Mouse (Mus musculus): ENCODE measurements around the gene Zfp39. TPM values are rescaled to one million over a fixed set of nuclear protein-coding genes. Genes with fewer than 3 reads are reported as not detected.

Zfp39 gene
- polyA plus RNA-seq, 1 experiment from 2014 or later, result 6.2 TPM

- no peak overlapping the region for H3K27ac ChIP-seq (ENCODE audit: low read length)
- H3K36me3 ChIP-seq (ENCODE audit: control insufficient read depth, insufficient read depth, low read length), result no peaks in the 10 kb centered on the region
- H3K9ac ChIP-seq (ENCODE audit: low read length), result no peak overlapping the region
- no peak for ATAC-seq (ENCODE audit: low read depth)
- WGBS, result 70% methylated on average over 5 of the region's 5 CpGs
- no peaks in the 10 kb centered on the region for H3K9me3 ChIP-seq (ENCODE audit: control insufficient read depth, low read length)
- peaks cover 8% of the 10 kb centered on the region for H3K27me3 ChIP-seq (ENCODE audit: control insufficient read depth, insufficient read depth, low read depth, low read length)
- no peak overlapping the region for H3K4me2 ChIP-seq (ENCODE audit: low read depth, low read length)
- H3K4me1 ChIP-seq (replicated peaks; ENCODE audit: control insufficient read depth, insufficient read depth, low read length), result no peaks in the 10 kb centered on the region; the same call in 1 of the 2 replicates
- H3K4me3 ChIP-seq (ENCODE audit: low read length), result no peak overlapping the region
Measured at GRCm38 (mm10) chr11:58944136-58944535, 40.1 kb upstream of the Zfp39 start.

GRCm38 (mm10) chr11:58939088-58939439 lies 35.0 kb upstream of the Zfp39 start:
- 16% methylated on average over 6 of the region's 6 CpGs for whole genome bisulfite sequencing
- Histone ChIP-seq H3K9me3 (ENCODE audit: control insufficient read depth, low read length) (no peaks in the 10 kb centered on the region), H3K4me1 (replicated peaks; ENCODE audit: control insufficient read depth, insufficient read depth, low read length) (peaks cover 10% of the 10 kb centered on the region), H3K36me3 (ENCODE audit: control insufficient read depth, insufficient read depth, low read length) (peaks cover 9% of the 10 kb centered on the region; the same call in 1 of the 2 replicates), H3K27me3 (ENCODE audit: control insufficient read depth, insufficient read depth, low read depth, low read length) (no peaks in the 10 kb centered on the region; the same call in 1 of the 2 replicates), H3K27ac (ENCODE audit: low read length) (peak overlapping the region; percentile 54; the same call in 1 of the 2 replicates), H3K4me3 (ENCODE audit: low read length) (peak overlapping the region; percentile 94), H3K4me2 (ENCODE audit: low read depth, low read length) (peak overlapping the region; percentile 57), H3K9ac (ENCODE audit: low read length) (peak overlapping the region; percentile 94)
- ATAC-seq (ENCODE audit: low read depth), result no peak; the same call in none of the 2 replicates

GRCm38 (mm10) chr11:58938322-58939087 lies 34.5 kb upstream of the Zfp39 start, which contains the start of gene Rnf187:
Rnf187 (minus strand) TSS chr11:58938916.
- ATAC-seq (ENCODE audit: low read depth), result peak; percentile 98
- Histone ChIP-seq H3K4me3 (ENCODE audit: low read length) (peak within 1 kb of the TSS; percentile 94), H3K4me2 (ENCODE audit: low read depth, low read length) (peak within 1 kb of the TSS; percentile 97), H3K4me1 (replicated peaks; ENCODE audit: control insufficient read depth, insufficient read depth, low read length) (peaks cover 10% of the 10 kb centered on the region), H3K27ac (ENCODE audit: low read length) (peak within 1 kb of the TSS; percentile 96), H3K36me3 (ENCODE audit: control insufficient read depth, insufficient read depth, low read length) (peaks cover 15% of the 10 kb centered on the region), H3K9me3 (ENCODE audit: control insufficient read depth, low read length) (no peaks in the 10 kb centered on the region), H3K27me3 (ENCODE audit: control insufficient read depth, insufficient read depth, low read depth, low read length) (no peaks in the 10 kb centered on the region), H3K9ac (ENCODE audit: low read length) (peak within 1 kb of the TSS; percentile 94)
- under 1% methylated on average over 74 of the region's 95 CpGs for WGBS

GRCm38 (mm10) chr11:58937909-58938308 lies 33.9 kb upstream of the Zfp39 start:
- Histone ChIP-seq H3K9me3 (ENCODE audit: control insufficient read depth, low read length) (no peaks in the 10 kb centered on the region), H3K27me3 (ENCODE audit: control insufficient read depth, insufficient read depth, low read depth, low read length) (no peaks in the 10 kb centered on the region), H3K36me3 (ENCODE audit: control insufficient read depth, insufficient read depth, low read length) (peaks cover 20% of the 10 kb centered on the region), H3K9ac (ENCODE audit: low read length) (peak overlapping the region; percentile 94), H3K27ac (ENCODE audit: low read length) (peak overlapping the region; percentile 96), H3K4me3 (ENCODE audit: low read length) (peak overlapping the region; percentile 94), H3K4me1 (replicated peaks; ENCODE audit: control insufficient read depth, insufficient read depth, low read length) (peaks cover 10% of the 10 kb centered on the region), H3K4me2 (ENCODE audit: low read depth, low read length) (peak overlapping the region; percentile 97)
- no peak for ATAC-seq (ENCODE audit: low read depth)
- under 1% methylated on average over 13 of the region's 13 CpGs for WGBS

GRCm38 (mm10) chr11:58931576-58931975 lies 27.6 kb upstream of the Zfp39 start:
- no peaks in the 10 kb centered on the region for H3K27me3 ChIP-seq (ENCODE audit: control insufficient read depth, insufficient read depth, low read depth, low read length)
- ATAC-seq (ENCODE audit: low read depth), result no peak
- H3K36me3 ChIP-seq (ENCODE audit: control insufficient read depth, insufficient read depth, low read length), result peaks cover 32% of the 10 kb centered on the region
- H3K9ac ChIP-seq (ENCODE audit: low read length), result no peak overlapping the region
- 53% methylated on average over 4 of the region's 4 CpGs for WGBS
- no peak overlapping the region for H3K27ac ChIP-seq (ENCODE audit: low read length)
- no peak overlapping the region for H3K4me3 ChIP-seq (ENCODE audit: low read length)
- H3K4me2 ChIP-seq (ENCODE audit: low read depth, low read length), result no peak overlapping the region
- H3K9me3 ChIP-seq (ENCODE audit: control insufficient read depth, low read length), result no peaks in the 10 kb centered on the region
- peaks cover 5% of the 10 kb centered on the region for H3K4me1 ChIP-seq (replicated peaks; ENCODE audit: control insufficient read depth, insufficient read depth, low read length)

GRCm38 (mm10) chr11:58930254-58930653 lies 26.2 kb upstream of the Zfp39 start:
- Histone ChIP-seq H3K36me3 (ENCODE audit: control insufficient read depth, insufficient read depth, low read length) (peaks cover 25% of the 10 kb centered on the region), H3K9me3 (ENCODE audit: control insufficient read depth, low read length) (no peaks in the 10 kb centered on the region), H3K4me2 (ENCODE audit: low read depth, low read length) (no peak overlapping the region), H3K4me1 (replicated peaks; ENCODE audit: control insufficient read depth, insufficient read depth, low read length) (peaks cover 5% of the 10 kb centered on the region), H3K4me3 (ENCODE audit: low read length) (no peak overlapping the region), H3K27me3 (ENCODE audit: control insufficient read depth, insufficient read depth, low read depth, low read length) (no peaks in the 10 kb centered on the region), H3K27ac (ENCODE audit: low read length) (no peak overlapping the region), H3K9ac (ENCODE audit: low read length) (no peak overlapping the region)
- ATAC-seq (ENCODE audit: low read depth), result no peak
- 90% methylated on average over 3 of the region's 3 CpGs for WGBS

GRCm38 (mm10) chr11:58929641-58930040 lies 25.6 kb upstream of the Zfp39 start:
- Histone ChIP-seq H3K9me3 (ENCODE audit: control insufficient read depth, low read length) (no peaks in the 10 kb centered on the region), H3K36me3 (ENCODE audit: control insufficient read depth, insufficient read depth, low read length) (peaks cover 25% of the 10 kb centered on the region), H3K27ac (ENCODE audit: low read length) (no peak overlapping the region), H3K4me2 (ENCODE audit: low read depth, low read length) (no peak overlapping the region), H3K27me3 (ENCODE audit: control insufficient read depth, insufficient read depth, low read depth, low read length) (no peaks in the 10 kb centered on the region), H3K9ac (ENCODE audit: low read length) (no peak overlapping the region), H3K4me3 (ENCODE audit: low read length) (no peak overlapping the region), H3K4me1 (replicated peaks; ENCODE audit: control insufficient read depth, insufficient read depth, low read length) (peaks cover 5% of the 10 kb centered on the region)
- ATAC-seq (ENCODE audit: low read depth), result no peak
- 26% methylated on average over 3 of the region's 3 CpGs for WGBS

GRCm38 (mm10) chr11:58929055-58929454 lies 25.0 kb upstream of the Zfp39 start:
- peaks cover 5% of the 10 kb centered on the region for H3K4me1 ChIP-seq (replicated peaks; ENCODE audit: control insufficient read depth, insufficient read depth, low read length)
- no peak overlapping the region for H3K4me2 ChIP-seq (ENCODE audit: low read depth, low read length)
- H3K36me3 ChIP-seq (ENCODE audit: control insufficient read depth, insufficient read depth, low read length), result peaks cover 22% of the 10 kb centered on the region
- no peak overlapping the region for H3K27ac ChIP-seq (ENCODE audit: low read length)
- no peak for ATAC-seq (ENCODE audit: low read depth)
- WGBS, result 67% methylated on average over 4 of the region's 4 CpGs
- no peak overlapping the region for H3K9ac ChIP-seq (ENCODE audit: low read length)
- H3K4me3 ChIP-seq (ENCODE audit: low read length), result no peak overlapping the region
- H3K27me3 ChIP-seq (ENCODE audit: control insufficient read depth, insufficient read depth, low read depth, low read length), result no peaks in the 10 kb centered on the region
- H3K9me3 ChIP-seq (ENCODE audit: control insufficient read depth, low read length), result no peaks in the 10 kb centered on the region

- H3K27ac ChIP-seq (ENCODE audit: low read length), result peak overlapping the region; percentile 71
- peak overlapping the region; percentile 62 for H3K9ac ChIP-seq (ENCODE audit: low read length)
- no peaks in the 10 kb centered on the region for H3K9me3 ChIP-seq (ENCODE audit: control insufficient read depth, low read length)
- ATAC-seq (ENCODE audit: low read depth), result peak; percentile 80
- peaks cover 5% of the 10 kb centered on the region for H3K4me1 ChIP-seq (replicated peaks; ENCODE audit: control insufficient read depth, insufficient read depth, low read length)
- peak overlapping the region; percentile 41 for H3K4me3 ChIP-seq (ENCODE audit: low read length)
- H3K36me3 ChIP-seq (ENCODE audit: control insufficient read depth, insufficient read depth, low read length), result peaks cover 12% of the 10 kb centered on the region
- no peaks in the 10 kb centered on the region; the same call in 1 of the 2 replicates for H3K27me3 ChIP-seq (ENCODE audit: control insufficient read depth, insufficient read depth, low read depth, low read length)
- H3K4me2 ChIP-seq (ENCODE audit: low read depth, low read length), result peak overlapping the region; percentile 60
- 19% methylated on average over 20 of the region's 20 CpGs for WGBS
Measured at GRCm38 (mm10) chr11:58927790-58928651, 24.0 kb upstream of the Zfp39 start.

Measured in lung, embryonic 16.5 days (tissue).